Comparison of ENCODE assay signal across 8 mouse cellular contexts in the genomic region with DNA sequence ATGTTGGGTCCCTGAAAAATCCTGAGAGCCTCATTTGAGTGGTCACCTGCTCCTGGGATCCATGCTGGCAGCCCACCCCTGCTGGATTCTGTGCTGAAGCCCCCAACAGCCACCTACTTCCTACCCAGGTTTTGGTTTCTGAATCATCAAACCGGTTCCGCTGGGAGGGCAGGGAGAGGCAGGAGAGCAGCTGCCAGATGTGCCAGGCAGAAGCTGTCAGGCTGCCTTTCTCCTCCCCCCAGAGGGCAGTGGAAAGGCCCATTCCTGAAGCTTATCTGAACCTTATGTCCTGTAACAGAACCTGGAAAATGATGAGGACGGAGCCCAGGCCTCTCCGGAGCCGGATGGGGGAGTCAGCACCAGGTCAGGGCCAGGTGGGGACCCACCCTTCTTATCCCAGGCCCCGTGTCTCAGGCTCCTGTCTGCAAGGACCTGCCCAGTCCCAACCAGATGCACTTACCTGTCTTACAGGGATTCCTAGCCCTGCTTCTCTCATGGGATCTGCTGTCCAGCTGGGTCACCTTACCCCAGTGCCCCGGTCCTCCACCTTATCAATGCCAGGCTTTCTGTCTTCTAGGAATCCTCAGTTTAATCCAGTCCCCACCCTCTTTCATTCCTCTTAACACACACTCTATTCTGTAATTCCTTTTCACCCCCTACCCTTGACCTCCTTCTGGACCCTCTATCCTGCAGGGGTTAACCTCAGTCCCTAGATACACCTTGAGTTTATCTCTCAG. TPM values are rescaled to one million over a fixed set of nuclear protein-coding genes. Genes with fewer than 3 reads are reported as not detected.
DNase-seq lines count a peak whose midpoint lies in the region; ATAC-seq and TF ChIP-seq lines count a peak whose summit lies in the region.

No protein-coding gene starts in this region.

- H3K4me1 ChIP-seq in heart, embryonic 10.5 days, result peaks cover 19% of the 10 kb centered on the region

- peaks cover 17% of the 10 kb centered on the region for H3K79me2 ChIP-seq in myocyte (ENCODE audit: control insufficient read depth, insufficient read depth)

- no peaks in the 10 kb centered on the region for H3K9me3 ChIP-seq in heart, embryonic 10.5 days

- TF ChIP-seq POLR2A in myocyte (IDR thresholded peaks at IDR 0.05; ENCODE audit: insufficient read length, low read depth), result no peak

- peak overlapping the region; percentile 39 for H3ac ChIP-seq in myocyte (ENCODE audit: control insufficient read depth, insufficient read length)

- H3K4me2 ChIP-seq in myocyte (ENCODE audit: low read depth), result peak overlapping the region; percentile 90

- ATAC-seq in erythroblast, adult 5-6 weeks (replicated peaks; ENCODE audit: low FRiP score, poor library complexity, severe bottlenecking), result peak; percentile 14; the same call in 1 of the 2 replicates

- DNase-seq in heart, embryonic 10.5 days (ENCODE audit: low spot score), result no peak
- no peak for DNase-seq in heart, postnatal 4 days
- DNase-seq in A20 (ENCODE audit: low read depth, low spot score), result peak; percentile 61
- peak; percentile 40 to 48 for DNase-seq in kidney, postnatal 4 days
- DNase-seq in ovary, postnatal 14 days (ENCODE audit: low spot score), result no peak
- DNase-seq in frontal cortex, postnatal 14 days (ENCODE audit: low spot score in 2 of 2), result no peak

- 67% methylated on average over 7 of the region's 7 CpGs for WGBS in heart, embryonic 10.5 days

- no peaks in the 10 kb centered on the region for H3K27me3 ChIP-seq in heart, embryonic 10.5 days (ENCODE audit: insufficient read depth, poor library complexity, severe bottlenecking)
- H3K27me3 ChIP-seq in myocyte (ENCODE audit: control insufficient read depth, insufficient read depth, insufficient read length), result no peaks in the 10 kb centered on the region

- H3K36me3 ChIP-seq in heart, embryonic 10.5 days, result peaks cover 40% of the 10 kb centered on the region
- H3K36me3 ChIP-seq in myocyte (ENCODE audit: control insufficient read depth, insufficient read depth), result peaks cover 8% of the 10 kb centered on the region

- H3K4me3 ChIP-seq in heart, embryonic 10.5 days, result peak overlapping the region; percentile 84
- peak overlapping the region; percentile 59 for H3K4me3 ChIP-seq in myocyte

- H3K27ac ChIP-seq in heart, embryonic 10.5 days, result peak overlapping the region; percentile 92

TF ChIP-seq in myocyte, 11 proteins besides CTCF, POLR2A, EP300 and RAD21:
- no peak for TF ChIP-seq TCF12 (IDR thresholded peaks at IDR 0.05; ENCODE audit: insufficient read depth, poor library complexity, severe bottlenecking)
- TF ChIP-seq E2F4 (IDR thresholded peaks at IDR 0.05; ENCODE audit: insufficient read depth), result no peak
- no peak for TF ChIP-seq CEBPB (IDR thresholded peaks at IDR 0.05; ENCODE audit: insufficient read depth, poor library complexity, severe bottlenecking)
- TF ChIP-seq MYOG (IDR thresholded peaks at IDR 0.05; ENCODE audit: control insufficient read depth in 1 of 3, insufficient read depth in 1 of 3, insufficient read length in 2 of 3, low read depth in 2 of 3), result no peak
- TF ChIP-seq MYOD1 (IDR thresholded peaks at IDR 0.05; ENCODE audit: control insufficient read depth in 1 of 3, insufficient read length in 2 of 3, low read depth in 2 of 3), result peak in 2 of 3 experiments; percentile 52 to 56
- TF ChIP-seq REST (IDR thresholded peaks at IDR 0.05; ENCODE audit: insufficient read depth, insufficient read length), result no peak
- TF ChIP-seq USF1 (IDR thresholded peaks at IDR 0.05; ENCODE audit: low read depth), result no peak
- TF ChIP-seq TCF3 (IDR thresholded peaks at IDR 0.05; ENCODE audit: insufficient read length, low read depth), result no peak

RNA-seq across cellular contexts. Expression of gene Aip, which starts 1.3 kb away (rescaled TPM):
- 89.7 and 93.8 TPM in 2 replicates for polyA plus RNA-seq in heart, embryonic 10.5 days (2016; fragmentation: Nextera tagmentation; extraction: Ambion mirVana)
- 10 to 100 TPM; 54.6 to 55.7 TPM for total RNA-seq in heart, postnatal 4 days (2021)
- 35.7 and 52.1 TPM in 2 replicates for total RNA-seq in erythroblast, adult 5-6 weeks (2015; ENCODE audit: low replicate concordance)
- 20.9 and 49.9 TPM in 2 replicates for total RNA-seq in erythroblast, adult 5-6 weeks (2017; ENCODE audit: low replicate concordance)
- 250 TPM for polyA plus RNA-seq in myocyte (2012; fragmentation: generic; extraction: Trizol)

RNA-seq across cellular contexts. Expression of gene Gpr152, which starts 12.7 kb away (rescaled TPM):
- not detected in 2 replicates for polyA plus RNA-seq in heart, embryonic 10.5 days (2016; fragmentation: Nextera tagmentation; extraction: Ambion mirVana)
- under 1 TPM in 1 of 2 experiments, not detected in 1; 0.07 TPM for total RNA-seq in heart, postnatal 4 days (2021)
- not detected in 2 replicates for total RNA-seq in erythroblast, adult 5-6 weeks (2015; ENCODE audit: low replicate concordance)
- not detected in 2 replicates for total RNA-seq in erythroblast, adult 5-6 weeks (2017; ENCODE audit: low replicate concordance)
- polyA plus RNA-seq in myocyte (2012; fragmentation: generic; extraction: Trizol), result not detected

RNA-seq across cellular contexts. Expression of gene Cabp4, which starts 16.9 kb away (rescaled TPM):
- not detected in 2 replicates for polyA plus RNA-seq in heart, embryonic 10.5 days (2016; fragmentation: Nextera tagmentation; extraction: Ambion mirVana)
- total RNA-seq in heart, postnatal 4 days (2021), result under 1 TPM in 1 of 2 experiments, not detected in 1; 0.18 TPM
- not detected in 2 replicates for total RNA-seq in erythroblast, adult 5-6 weeks (2015; ENCODE audit: low replicate concordance)
- total RNA-seq in erythroblast, adult 5-6 weeks (2017; ENCODE audit: low replicate concordance), result 0.43 TPM in 1 of 2 replicates, not detected in the other
- 0.10 TPM for polyA plus RNA-seq in myocyte (2012; fragmentation: generic; extraction: Trizol)

RNA-seq across cellular contexts. Expression of gene Coro1b, which starts 21.5 kb away (rescaled TPM):
- 135 and 146 TPM in 2 replicates for polyA plus RNA-seq in heart, embryonic 10.5 days (2016; fragmentation: Nextera tagmentation; extraction: Ambion mirVana)
- total RNA-seq in heart, postnatal 4 days (2021), result 10 to 100 TPM; 74.6 to 74.8 TPM
- total RNA-seq in erythroblast, adult 5-6 weeks (2015; ENCODE audit: low replicate concordance), result 55.8 and 69.6 TPM in 2 replicates
- total RNA-seq in erythroblast, adult 5-6 weeks (2017; ENCODE audit: low replicate concordance), result 19.1 and 22.6 TPM in 2 replicates
- polyA plus RNA-seq in myocyte (2012; fragmentation: generic; extraction: Trizol), result 238 TPM

RNA-seq across cellular contexts. Expression of gene Ptprcap, which starts 26.5 kb away (rescaled TPM):
- 1.8 and 4.4 TPM in 2 replicates for polyA plus RNA-seq in heart, embryonic 10.5 days (2016; fragmentation: Nextera tagmentation; extraction: Ambion mirVana)
- 1 to 10 TPM; 2.0 to 2.2 TPM for total RNA-seq in heart, postnatal 4 days (2021)
- 22.9 and 36.6 TPM in 2 replicates for total RNA-seq in erythroblast, adult 5-6 weeks (2015; ENCODE audit: low replicate concordance)
- total RNA-seq in erythroblast, adult 5-6 weeks (2017; ENCODE audit: low replicate concordance), result 7.7 and 8.3 TPM in 2 replicates
- polyA plus RNA-seq in myocyte (2012; fragmentation: generic; extraction: Trizol), result 4.9 TPM

Comparison
In these comparisons a context has a peak if more than half of its experiments do, and no peak if none do; other contexts are left out.
1. DNase-seq: peak in A20 (single experiment) and kidney, postnatal 4 days (2 of 2); none in heart, embryonic 10.5 days (single experiment), heart, postnatal 4 days (single experiment), ovary, postnatal 14 days (single experiment) and frontal cortex, postnatal 14 days (0 of 2).